Mouse (Mus musculus) urinary bladder, postnatal 36 days (tissue): ENCODE results near the gene Adora1.
A peak's percentile ranks its signal among the peaks of the same experiment; 100 is the strongest.

Experiments
- DNase-seq, 2 experiments: peaks; one replicate each; pipeline ENCODE4 v3.0.0; 2022; ENCODE audit warnings: low spot score in 2 of 2, mixed read lengths in 1 of 2

The Adora1 gene

GRCm38 (mm10) chr1:134216629-134216971, 18.6 kb downstream of the Adora1 start:
- no peak for DNase-seq

GRCm38 (mm10) chr1:134215751-134216628, 19.2 kb downstream of the Adora1 start:
- DNase-seq, result no peak

- no peak for DNase-seq
Measured at GRCm38 (mm10) chr1:134215059-134215458, 20.2 kb downstream of the Adora1 start.

- no peak for DNase-seq
Measured at GRCm38 (mm10) chr1:134213405-134213804, 21.8 kb downstream of the Adora1 start.

GRCm38 (mm10) chr1:134212351-134212750, 22.9 kb downstream of the Adora1 start:
- no peak for DNase-seq

GRCm38 (mm10) chr1:134211631-134212030, 23.6 kb downstream of the Adora1 start:
- DNase-seq, result no peak

- no peak for DNase-seq
Measured at GRCm38 (mm10) chr1:134211043-134211442, 24.2 kb downstream of the Adora1 start.

GRCm38 (mm10) chr1:134210179-134210755, 25.0 kb downstream of the Adora1 start:
- no peak for DNase-seq

GRCm38 (mm10) chr1:134206085-134206484, 29.1 kb downstream of the Adora1 start:
- DNase-seq, result no peak

- DNase-seq, result no peak
Measured at GRCm38 (mm10) chr1:134205296-134206018, 29.8 kb downstream of the Adora1 start.

GRCm38 (mm10) chr1:134204230-134204629, 31.0 kb downstream of the Adora1 start:
- DNase-seq, result no peak

- DNase-seq, result peak in 1 of 2 experiments; percentile 54
Measured at GRCm38 (mm10) chr1:134201751-134202420, 33.3 kb downstream of the Adora1 start.

- DNase-seq, result no peak
Measured at GRCm38 (mm10) chr1:134200998-134201686, 34.1 kb downstream of the Adora1 start.

- DNase-seq, result no peak
Measured at GRCm38 (mm10) chr1:134200481-134200880, 34.8 kb downstream of the Adora1 start.

- no peak for DNase-seq
Measured at GRCm38 (mm10) chr1:134198197-134198995, 36.8 kb downstream of the Adora1 start.

GRCm38 (mm10) chr1:134197325-134197982, 37.8 kb downstream of the Adora1 start:
- no peak for DNase-seq

- DNase-seq, result peak; percentile 65 to 82
Measured at GRCm38 (mm10) chr1:134196386-134196785, 38.8 kb downstream of the Adora1 start.

GRCm38 (mm10) chr1:134195979-134196378, 39.3 kb downstream of the Adora1 start:
- no peak for DNase-seq

- no peak for DNase-seq
Measured at GRCm38 (mm10) chr1:134195571-134195970, 39.7 kb downstream of the Adora1 start.

- no peak for DNase-seq
Measured at GRCm38 (mm10) chr1:134195117-134195516, 40.1 kb downstream of the Adora1 start.
